Mouse (Mus musculus) heart, embryonic 14.5 days (tissue): Measurements from ENCODE around the gene 6030408B16Rik. TPM values are rescaled to one million over a fixed set of nuclear protein-coding genes. Genes with fewer than 3 reads are reported as not detected.
A peak's percentile ranks its signal among the peaks of the same experiment; 100 is the strongest.

Source experiments
- ATAC-seq: fragments of 200-750 bp; cut with Nextera tagmentation; 2 replicates; pipeline ENCODE4 v1.8.0; 2017; ENCODE audit warnings: low read depth, moderate TSS enrichment; ENCODE audit not compliant: insufficient number of reproducible peaks, insufficient read depth, low FRiP score
- H3K27ac ChIP-seq, 2 experiments: fragments of 200-500 bp in 1 of 2; fragments of 300-500 bp in 1 of 2; sonication (generic) in 1 of 2; replicated peaks in 1 of 2; 2 replicates each; pipeline ENCODE4 v1.5.1; 2012 to 2014; ENCODE audit warnings: low read depth in 2 of 2, low read length in 2 of 2, control low read depth in 1 of 2, mild to moderate bottlenecking in 1 of 2, mixed read lengths in 1 of 2; ENCODE audit not compliant: control insufficient read depth in 1 of 2, insufficient read depth in 1 of 2
- H3K27me3 ChIP-seq: fragments of 300-500 bp; sonication (generic); 2 replicates; pipeline ENCODE4 v1.6.1; 2014; ENCODE audit warnings: mild to moderate bottlenecking, low read length, control low read depth; ENCODE audit not compliant: control insufficient read depth, insufficient read depth
- H3K36me3 ChIP-seq: fragments of 300-500 bp; sonication (generic); 2 replicates; pipeline ENCODE4 v1.6.1; 2014; ENCODE audit warnings: mild to moderate bottlenecking, control low read depth, low read length, mixed read lengths; ENCODE audit not compliant: control insufficient read depth, insufficient read depth
- H3K4me1 ChIP-seq, 2 experiments: fragments of 200-500 bp in 1 of 2; fragments of 300-500 bp in 1 of 2; sonication (generic) in 1 of 2; 2 replicates each; pipeline ENCODE4 v1.6.1; 2012 to 2014; ENCODE audit warnings: low read length in 2 of 2, control low read depth in 1 of 2, mixed read lengths in 1 of 2; ENCODE audit not compliant: control insufficient read depth in 2 of 2, insufficient read depth in 2 of 2
- H3K4me2 ChIP-seq: fragments of 300-500 bp; sonication (generic); 2 replicates; pipeline ENCODE4 v1.6.1; 2014; ENCODE audit warnings: mild to moderate bottlenecking, low read length
- H3K4me3 ChIP-seq, 2 experiments: fragments of 200-500 bp in 1 of 2; fragments of 300-500 bp in 1 of 2; sonication (generic) in 1 of 2; 2 replicates each; pipeline ENCODE4 v1.5.1; 2012 to 2014; ENCODE audit warnings: low read length in 2 of 2, mild to moderate bottlenecking in 2 of 2, control low read depth in 1 of 2, low read depth in 1 of 2, moderate library complexity in 1 of 2; ENCODE audit not compliant: control insufficient read depth in 1 of 2, insufficient read depth in 1 of 2
- H3K9ac ChIP-seq: fragments of 300-500 bp; sonication (generic); 2 replicates; pipeline ENCODE4 v1.6.1; 2014; ENCODE audit warnings: mild to moderate bottlenecking, low read length
- H3K9me3 ChIP-seq: fragments of 300-500 bp; sonication (generic); 2 replicates; pipeline ENCODE4 v1.6.1; 2016; ENCODE audit warnings: low read length, control low read depth; ENCODE audit not compliant: control insufficient read depth
- WGBS: fragments of 180-500 bp; shearing (Covaris S2); extraction: QIAGEN DNeasy Blood & Tissue Kit; methylation state at CpG from one replicate; pipeline ENCODE4 v1.1.7; 2014; 5-methylcytosine and 5-hydroxymethylcytosine counted together
- polyA plus RNA-seq: library from polyadenylated mRNA; unstranded; fragments of >200 nt; fragmentation: Nextera tagmentation; extraction: Ambion mirVana; gene quantifications from 2 replicates; pipeline ENCODE4 v1.2.1, GENCODE M21; 2014

The 6030408B16Rik gene
- polyA plus RNA-seq, 1 experiment from 2014 or later: 0.85 TPM

- Histone ChIP-seq H3K4me2 (peak overlapping the region; percentile 41), H3K4me3 (no peak overlapping the region), H3K36me3 (peaks cover 13% of the 10 kb centered on the region; the same call in 1 of the 2 replicates), H3K9ac (peak overlapping the region; percentile 66; the same call in 1 of the 2 replicates), H3K27ac (peak overlapping the region; percentile 86 to 87), H3K9me3 (no peaks in the 10 kb centered on the region), H3K4me1 (peaks cover 40 to 49% of the 10 kb centered on the region in 2 experiments), H3K27me3 (no peaks in the 10 kb centered on the region)
- WGBS: 22% methylated on average over 10 of the region's 10 CpGs
- ATAC-seq: no peak
Observed at GRCm38 (mm10) chr15:101260387-101260786, 32.6 kb upstream of the 6030408B16Rik start.

- 9% methylated on average over 13 of the region's 13 CpGs for WGBS
- peak overlapping the region; percentile 41 for H3K4me2 ChIP-seq
- no peak for ATAC-seq
- no peaks in the 10 kb centered on the region for H3K27me3 ChIP-seq
- peak overlapping the region; percentile 86 to 87 for H3K27ac ChIP-seq
- peaks cover 13% of the 10 kb centered on the region; the same call in 1 of the 2 replicates for H3K36me3 ChIP-seq
- H3K4me1 ChIP-seq: peaks cover 43 to 51% of the 10 kb centered on the region in 2 experiments
- H3K9ac ChIP-seq: peak overlapping the region; percentile 66
- H3K4me3 ChIP-seq: no peak overlapping the region
- H3K9me3 ChIP-seq: no peaks in the 10 kb centered on the region
Observed at GRCm38 (mm10) chr15:101260874-101261622, 32.0 kb upstream of the 6030408B16Rik start.

- H3K4me3 ChIP-seq: no peak overlapping the region
- peaks cover 38 to 46% of the 10 kb centered on the region in 2 experiments for H3K4me1 ChIP-seq
- WGBS: 65% methylated on average over 5 of the region's 5 CpGs
- no peak overlapping the region for H3K9ac ChIP-seq
- H3K27me3 ChIP-seq: no peaks in the 10 kb centered on the region
- H3K36me3 ChIP-seq: peaks cover 13% of the 10 kb centered on the region; the same call in 1 of the 2 replicates
- no peaks in the 10 kb centered on the region for H3K9me3 ChIP-seq
- ATAC-seq: no peak
- no peak overlapping the region for H3K4me2 ChIP-seq
- peak overlapping the region in 1 of 2 experiments; percentile 86; a peak in 1 of 4 replicates for H3K27ac ChIP-seq
Observed at GRCm38 (mm10) chr15:101262502-101262901, 30.5 kb upstream of the 6030408B16Rik start.

- peak overlapping the region; percentile 81 to 85 for H3K27ac ChIP-seq
- no peaks in the 10 kb centered on the region for H3K9me3 ChIP-seq
- H3K4me3 ChIP-seq: peak overlapping the region; percentile 61 to 62
- H3K4me1 ChIP-seq: peaks cover 32 to 41% of the 10 kb centered on the region in 2 experiments
- no peaks in the 10 kb centered on the region for H3K27me3 ChIP-seq
- peak overlapping the region; percentile 85 for H3K9ac ChIP-seq
- peak overlapping the region; percentile 89 for H3K4me2 ChIP-seq
- peaks cover 24% of the 10 kb centered on the region for H3K36me3 ChIP-seq
- WGBS: 1% methylated on average over 53 of the region's 57 CpGs
- peak; percentile 85 for ATAC-seq
Observed at GRCm38 (mm10) chr15:101266132-101266963, 26.7 kb upstream of the 6030408B16Rik start.

GRCm38 (mm10) chr15:101267053-101268032, 25.7 kb upstream of the 6030408B16Rik start:
- H3K9me3 ChIP-seq: no peaks in the 10 kb centered on the region
- H3K36me3 ChIP-seq: peaks cover 34% of the 10 kb centered on the region
- H3K4me1 ChIP-seq: peaks cover 25 to 31% of the 10 kb centered on the region in 2 experiments
- H3K4me3 ChIP-seq: peak overlapping the region; percentile 61 to 62
- H3K9ac ChIP-seq: peak overlapping the region; percentile 85
- no peaks in the 10 kb centered on the region for H3K27me3 ChIP-seq
- ATAC-seq: no peak
- peak overlapping the region; percentile 89 for H3K4me2 ChIP-seq
- 4% methylated on average over 25 of the region's 25 CpGs for WGBS
- peak overlapping the region; percentile 62 to 85 for H3K27ac ChIP-seq

GRCm38 (mm10) chr15:101270101-101270820, 22.8 kb upstream of the 6030408B16Rik start:
- H3K27me3 ChIP-seq: no peaks in the 10 kb centered on the region
- 89% methylated on average over 29 of the region's 29 CpGs for WGBS
- H3K4me3 ChIP-seq: no peak overlapping the region

More at GRCm38 (mm10) chr15:101270101-101270820, 22.8 kb upstream of the 6030408B16Rik start:
- Histone ChIP-seq H3K9me3 (no peaks in the 10 kb centered on the region), H3K27ac (no peak overlapping the region), H3K9ac (no peak overlapping the region), H3K4me1 (peaks cover 20 to 25% of the 10 kb centered on the region in 2 experiments), H3K36me3 (peaks cover 51% of the 10 kb centered on the region), H3K4me2 (no peak overlapping the region)
- ATAC-seq: no peak
